Mouse (Mus musculus) forebrain, embryonic 14.5 days (tissue): ENCODE results near the gene Bin2. TPM values are rescaled to one million over a fixed set of nuclear protein-coding genes. Genes with fewer than 3 reads are reported as not detected.

Experiments used
- ATAC-seq: fragments of 200-750 bp; cut with Nextera tagmentation; 2 replicates; pipeline ENCODE4 v1.8.0; 2017; ENCODE audit warnings: mild to moderate bottlenecking, moderate library complexity
- DNase-seq: peaks from one replicate; pipeline ENCODE4 v3.0.0-alpha.2; 2015; ENCODE audit warnings: low spot score
- H3K27ac ChIP-seq: fragments of 300-500 bp; sonication (generic); 2 replicates; pipeline ENCODE4 v1.5.1; 2014; ENCODE audit warnings: low read depth, mild to moderate bottlenecking, control low read depth, low read length, moderate library complexity
- H3K27me3 ChIP-seq: fragments of 300-500 bp; sonication (generic); replicated peaks from 2 replicates; pipeline ENCODE4 v1.6.1; 2014; ENCODE audit warnings: low read length, control low read depth, mixed read lengths; ENCODE audit not compliant: control insufficient read depth, insufficient read depth
- H3K36me3 ChIP-seq: fragments of 300-500 bp; sonication (generic); 2 replicates; pipeline ENCODE4 v1.6.1; 2014; ENCODE audit warnings: low read length, control low read depth; ENCODE audit not compliant: control insufficient read depth, insufficient read depth
- H3K4me1 ChIP-seq: fragments of 300-500 bp; sonication (generic); 2 replicates; pipeline ENCODE4 v1.6.1; 2014; ENCODE audit warnings: antibody characterized with exemption, low read length, control low read depth; ENCODE audit not compliant: control insufficient read depth, insufficient read depth
- H3K4me2 ChIP-seq: fragments of 300-500 bp; sonication (generic); 2 replicates; pipeline ENCODE4 v1.6.1; 2014; ENCODE audit warnings: mild to moderate bottlenecking, control low read depth, low read length
- H3K4me3 ChIP-seq: fragments of 300-500 bp; sonication (generic); 2 replicates; pipeline ENCODE4 v1.5.1; 2014; ENCODE audit warnings: low read depth, low read length, control low read depth
- H3K9ac ChIP-seq: fragments of 300-500 bp; sonication (generic); 2 replicates; pipeline ENCODE4 v1.6.1; 2014; ENCODE audit warnings: mild to moderate bottlenecking, low read length, control low read depth, moderate library complexity
- H3K9me3 ChIP-seq: fragments of 300-500 bp; sonication (generic); replicated peaks from 2 replicates; pipeline ENCODE4 v1.6.1; 2016; ENCODE audit warnings: low read length, control low read depth, mixed read lengths; ENCODE audit not compliant: control insufficient read depth
- WGBS: fragments of 180-500 bp; shearing (Covaris S2); extraction: QIAGEN DNeasy Blood & Tissue Kit; methylation state at CpG from one replicate; pipeline ENCODE4 v1.1.7; 2014; 5-methylcytosine and 5-hydroxymethylcytosine counted together
- polyA plus RNA-seq: library from polyadenylated mRNA; unstranded; fragments of >200 nt; fragmentation: Nextera tagmentation; extraction: Ambion mirVana; gene quantifications from 2 replicates; pipeline ENCODE4 v1.2.1, GENCODE M21; 2014

Gene Bin2
- polyA plus RNA-seq, 1 experiment from 2014 or later, result 0.18 TPM

- Histone ChIP-seq H3K27me3 (no peaks in the 10 kb centered on the region), H3K27ac (no peak overlapping the region), H3K36me3 (no peaks in the 10 kb centered on the region), H3K4me1 (no peaks in the 10 kb centered on the region), H3K4me3 (no peak overlapping the region), H3K4me2 (no peak overlapping the region), H3K9ac (no peak overlapping the region), H3K9me3 (no peaks in the 10 kb centered on the region; the same call in 1 of the 2 replicates)
- 61% methylated on average over 12 of the region's 12 CpGs for WGBS
- no peak for ATAC-seq
- DNase-seq, result no peak
These were observed 17.6 kb upstream of the Bin2 start for GRCm38 (mm10) chr15:100686989-100687388.

- no peak overlapping the region for H3K9ac ChIP-seq
- 85% methylated on average over 6 of the region's 6 CpGs for WGBS
- H3K4me2 ChIP-seq, result no peak overlapping the region
- ATAC-seq (no peak), DNase-seq (no peak)
- H3K4me3 ChIP-seq, result no peak overlapping the region
- H3K9me3 ChIP-seq, result no peaks in the 10 kb centered on the region; the same call in 1 of the 2 replicates
- no peaks in the 10 kb centered on the region for H3K36me3 ChIP-seq
- no peak overlapping the region for H3K27ac ChIP-seq
- no peaks in the 10 kb centered on the region for H3K27me3 ChIP-seq
- H3K4me1 ChIP-seq, result no peaks in the 10 kb centered on the region
These were observed 17.1 kb upstream of the Bin2 start for GRCm38 (mm10) chr15:100686434-100686833.

GRCm38 (mm10) chr15:100685849-100686248 is 16.5 kb upstream of the Bin2 start:
- Histone ChIP-seq H3K36me3 (no peaks in the 10 kb centered on the region), H3K27me3 (no peaks in the 10 kb centered on the region), H3K27ac (no peak overlapping the region), H3K4me1 (no peaks in the 10 kb centered on the region), H3K9ac (no peak overlapping the region), H3K4me2 (no peak overlapping the region), H3K9me3 (no peaks in the 10 kb centered on the region; the same call in 1 of the 2 replicates), H3K4me3 (no peak overlapping the region)
- 93% methylated on average over 8 of the region's 8 CpGs for WGBS
- ATAC-seq (no peak), DNase-seq (no peak)

- H3K4me2 ChIP-seq, result no peak overlapping the region
These were observed 15.9 kb upstream of the Bin2 start for GRCm38 (mm10) chr15:100685255-100685654.

GRCm38 (mm10) chr15:100684450-100684849 is 15.1 kb upstream of the Bin2 start:
- Histone ChIP-seq H3K4me3 (no peak overlapping the region), H3K4me1 (no peaks in the 10 kb centered on the region), H3K4me2 (no peak overlapping the region), H3K27ac (no peak overlapping the region), H3K27me3 (no peaks in the 10 kb centered on the region), H3K9ac (no peak overlapping the region), H3K9me3 (no peaks in the 10 kb centered on the region), H3K36me3 (no peaks in the 10 kb centered on the region)
- 69% methylated on average over 10 of the region's 10 CpGs for WGBS
- ATAC-seq, result no peak
- DNase-seq, result no peak

More at GRCm38 (mm10) chr15:100685255-100685654, 15.9 kb upstream of the Bin2 start:
- no peak overlapping the region for H3K9ac ChIP-seq
- no peak overlapping the region for H3K27ac ChIP-seq
- DNase-seq, result no peak
- no peaks in the 10 kb centered on the region; the same call in 1 of the 2 replicates for H3K9me3 ChIP-seq
- no peaks in the 10 kb centered on the region for H3K27me3 ChIP-seq
- WGBS, result 17% methylated on average over 13 of the region's 13 CpGs
- ATAC-seq, result no peak
- H3K4me1 ChIP-seq, result no peaks in the 10 kb centered on the region
- no peaks in the 10 kb centered on the region for H3K36me3 ChIP-seq
- no peak overlapping the region for H3K4me3 ChIP-seq

- Histone ChIP-seq H3K4me1 (no peaks in the 10 kb centered on the region), H3K36me3 (no peaks in the 10 kb centered on the region), H3K4me3 (no peak overlapping the region), H3K4me2 (no peak overlapping the region), H3K27me3 (no peaks in the 10 kb centered on the region), H3K9me3 (no peaks in the 10 kb centered on the region), H3K9ac (no peak overlapping the region), H3K27ac (no peak overlapping the region)
- ATAC-seq, result peak; percentile 46; the same call in 1 of the 2 replicates
- DNase-seq, result peak; percentile 88
- 46% methylated on average over 2 of the region's 2 CpGs for WGBS
These were observed 13.7 kb upstream of the Bin2 start for GRCm38 (mm10) chr15:100683041-100683440.

- Histone ChIP-seq H3K36me3 (no peaks in the 10 kb centered on the region), H3K9ac (no peak overlapping the region), H3K27me3 (no peaks in the 10 kb centered on the region), H3K27ac (no peak overlapping the region), H3K4me1 (no peaks in the 10 kb centered on the region), H3K4me3 (no peak overlapping the region), H3K4me2 (no peak overlapping the region), H3K9me3 (no peaks in the 10 kb centered on the region)
- no peak for ATAC-seq
- 31% methylated on average over 7 of the region's 7 CpGs for WGBS
- DNase-seq, result no peak
These were observed 12.4 kb upstream of the Bin2 start for GRCm38 (mm10) chr15:100681770-100682169.

- 51% methylated on average over 3 of the region's 3 CpGs for WGBS
- Histone ChIP-seq H3K36me3 (no peaks in the 10 kb centered on the region), H3K4me3 (no peak overlapping the region), H3K4me2 (no peak overlapping the region), H3K4me1 (no peaks in the 10 kb centered on the region), H3K27me3 (no peaks in the 10 kb centered on the region), H3K9ac (no peak overlapping the region), H3K27ac (no peak overlapping the region), H3K9me3 (no peaks in the 10 kb centered on the region)
- DNase-seq (no peak), ATAC-seq (no peak)
These were observed 11.0 kb upstream of the Bin2 start for GRCm38 (mm10) chr15:100680381-100680780.

GRCm38 (mm10) chr15:100679005-100679404 is 9.7 kb upstream of the Bin2 start:
- no peaks in the 10 kb centered on the region for H3K27me3 ChIP-seq
- no peaks in the 10 kb centered on the region for H3K9me3 ChIP-seq
- WGBS, result 93% methylated on average over 14 of the region's 14 CpGs
- H3K4me2 ChIP-seq, result no peak overlapping the region
- ATAC-seq (no peak), DNase-seq (no peak)
- no peak overlapping the region for H3K9ac ChIP-seq
- no peak overlapping the region for H3K4me3 ChIP-seq
- no peak overlapping the region for H3K27ac ChIP-seq
- H3K36me3 ChIP-seq, result no peaks in the 10 kb centered on the region
- H3K4me1 ChIP-seq, result no peaks in the 10 kb centered on the region
